Mouse (Mus musculus): ENCODE data around the gene Mia2. TPM values are rescaled to one million over a fixed set of nuclear protein-coding genes. Genes with fewer than 3 reads are reported as not detected.

Gene Mia2
- polyA plus RNA-seq, 1 experiment from 2014 or later: 28.5 TPM

DNA sequence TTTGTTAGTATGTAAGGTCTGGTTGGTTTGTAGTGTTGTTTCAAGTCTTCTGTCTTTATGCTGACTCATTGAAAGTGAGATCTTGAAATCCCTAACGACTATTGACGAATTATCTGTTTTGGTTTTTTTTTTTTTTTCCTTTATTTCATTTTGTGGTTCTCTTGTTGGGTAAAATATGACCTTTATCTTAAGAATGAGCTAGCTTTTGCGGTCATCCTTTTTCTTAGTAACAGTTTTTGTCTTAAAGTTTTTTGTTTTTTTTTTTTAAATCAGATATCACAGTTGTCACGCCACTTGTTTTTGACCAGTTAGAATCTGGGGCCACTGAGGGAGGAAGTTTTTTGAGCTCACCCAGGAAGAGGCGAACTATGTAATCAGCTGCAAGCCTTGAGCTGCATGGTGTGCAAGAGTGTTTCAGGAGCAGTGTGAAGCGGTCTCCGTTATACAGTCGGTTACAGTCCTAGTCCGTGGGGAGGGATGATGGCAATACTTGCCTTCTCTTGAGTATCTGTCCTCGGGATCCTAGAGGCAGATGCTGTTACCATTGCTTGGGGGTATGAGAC, 37.9 kb downstream of the Mia2 start:
- no peak for ATAC-seq
- H3K4me1 ChIP-seq (ENCODE audit: control insufficient read depth, insufficient read depth, low read length): peaks cover 21% of the 10 kb centered on the region
- no peak overlapping the region for H3K9ac ChIP-seq (ENCODE audit: low read depth, low read length)
- no peak overlapping the region for H3K4me2 ChIP-seq (ENCODE audit: low read length)
- H3K27ac ChIP-seq (ENCODE audit: low read length): no peak overlapping the region
- no peak overlapping the region for H3K4me3 ChIP-seq (ENCODE audit: low read depth, low read length)
- 0 out of 2 replicates have a peak, but pooled peaks cover 3% of the 10 kb centered on the region for H3K36me3 ChIP-seq (ENCODE audit: control insufficient read depth, insufficient read depth, low read length)
- H3K9me3 ChIP-seq (replicated peaks; ENCODE audit: control insufficient read depth, low read length, poor library complexity, severe bottlenecking): no peaks in the 10 kb centered on the region
- no peaks in the 10 kb centered on the region for H3K27me3 ChIP-seq (ENCODE audit: control insufficient read depth, insufficient read depth, low read depth, low read length)
- WGBS: 96% methylated on average over 10 of the region's 10 CpGs

- H3K27me3 ChIP-seq (ENCODE audit: control insufficient read depth, insufficient read depth, low read depth, low read length): no peaks in the 10 kb centered on the region
- 93% methylated on average over 4 of the region's 4 CpGs for WGBS
- no peak overlapping the region for H3K27ac ChIP-seq (ENCODE audit: low read length)
- no peak overlapping the region for H3K9ac ChIP-seq (ENCODE audit: low read depth, low read length)
- H3K4me1 ChIP-seq (ENCODE audit: control insufficient read depth, insufficient read depth, low read length): peaks cover 17% of the 10 kb centered on the region
- H3K4me3 ChIP-seq (ENCODE audit: low read depth, low read length): no peak overlapping the region
- no peak for ATAC-seq
- no peaks in the 10 kb centered on the region for H3K9me3 ChIP-seq (replicated peaks; ENCODE audit: control insufficient read depth, low read length, poor library complexity, severe bottlenecking)
- H3K4me2 ChIP-seq (ENCODE audit: low read length): no peak overlapping the region
- H3K36me3 ChIP-seq (ENCODE audit: control insufficient read depth, insufficient read depth, low read length): peaks cover 3% of the 10 kb centered on the region; the same call in 1 of the 2 replicates
Measured at GRCm38 (mm10) chr12:59135096-59135495, 39.5 kb downstream of the Mia2 start.

- no peak overlapping the region for H3K4me3 ChIP-seq (ENCODE audit: low read depth, low read length)
- no peak overlapping the region for H3K9ac ChIP-seq (ENCODE audit: low read depth, low read length)
- no peak overlapping the region for H3K27ac ChIP-seq (ENCODE audit: low read length)
- no peaks in the 10 kb centered on the region for H3K9me3 ChIP-seq (replicated peaks; ENCODE audit: control insufficient read depth, low read length, poor library complexity, severe bottlenecking)
- H3K4me1 ChIP-seq (ENCODE audit: control insufficient read depth, insufficient read depth, low read length): peaks cover 13% of the 10 kb centered on the region
- H3K4me2 ChIP-seq (ENCODE audit: low read length): no peak overlapping the region
- 97% methylated on average over 13 of the region's 13 CpGs for WGBS
- no peak for ATAC-seq
- H3K36me3 ChIP-seq (ENCODE audit: control insufficient read depth, insufficient read depth, low read length): peaks cover 3% of the 10 kb centered on the region; the same call in 1 of the 2 replicates
- H3K27me3 ChIP-seq (ENCODE audit: control insufficient read depth, insufficient read depth, low read depth, low read length): no peaks in the 10 kb centered on the region
Measured at GRCm38 (mm10) chr12:59135533-59136300, 40.1 kb downstream of the Mia2 start.

GRCm38 (mm10) chr12:59137031-59137430, 41.4 kb downstream of the Mia2 start:
- peaks cover 8% of the 10 kb centered on the region for H3K36me3 ChIP-seq (ENCODE audit: control insufficient read depth, insufficient read depth, low read length)
- H3K4me2 ChIP-seq (ENCODE audit: low read length): no peak overlapping the region
- no peak overlapping the region for H3K4me3 ChIP-seq (ENCODE audit: low read depth, low read length)
- no peak for ATAC-seq
- H3K27me3 ChIP-seq (ENCODE audit: control insufficient read depth, insufficient read depth, low read depth, low read length): no peaks in the 10 kb centered on the region
- H3K27ac ChIP-seq (ENCODE audit: low read length): no peak overlapping the region
- no peak overlapping the region for H3K9ac ChIP-seq (ENCODE audit: low read depth, low read length)
- no peaks in the 10 kb centered on the region for H3K9me3 ChIP-seq (replicated peaks; ENCODE audit: control insufficient read depth, low read length, poor library complexity, severe bottlenecking)
- H3K4me1 ChIP-seq (ENCODE audit: control insufficient read depth, insufficient read depth, low read length): peaks cover 13% of the 10 kb centered on the region
- 73% methylated on average over 6 of the region's 6 CpGs for WGBS

- no peak overlapping the region for H3K4me3 ChIP-seq (ENCODE audit: low read depth, low read length)
- H3K9me3 ChIP-seq (replicated peaks; ENCODE audit: control insufficient read depth, low read length, poor library complexity, severe bottlenecking): no peaks in the 10 kb centered on the region
- H3K27ac ChIP-seq (ENCODE audit: low read length): no peak overlapping the region
- no peaks in the 10 kb centered on the region for H3K27me3 ChIP-seq (ENCODE audit: control insufficient read depth, insufficient read depth, low read depth, low read length)
- H3K9ac ChIP-seq (ENCODE audit: low read depth, low read length): no peak overlapping the region
- no peak for ATAC-seq
- H3K4me2 ChIP-seq (ENCODE audit: low read length): no peak overlapping the region
- WGBS: 84% methylated on average over 2 of the region's 2 CpGs
- no peaks in the 10 kb centered on the region for H3K4me1 ChIP-seq (ENCODE audit: control insufficient read depth, insufficient read depth, low read length)
- H3K36me3 ChIP-seq (ENCODE audit: control insufficient read depth, insufficient read depth, low read length): peaks cover 8% of the 10 kb centered on the region
Measured at GRCm38 (mm10) chr12:59139372-59139771, 43.8 kb downstream of the Mia2 start.

DNA sequence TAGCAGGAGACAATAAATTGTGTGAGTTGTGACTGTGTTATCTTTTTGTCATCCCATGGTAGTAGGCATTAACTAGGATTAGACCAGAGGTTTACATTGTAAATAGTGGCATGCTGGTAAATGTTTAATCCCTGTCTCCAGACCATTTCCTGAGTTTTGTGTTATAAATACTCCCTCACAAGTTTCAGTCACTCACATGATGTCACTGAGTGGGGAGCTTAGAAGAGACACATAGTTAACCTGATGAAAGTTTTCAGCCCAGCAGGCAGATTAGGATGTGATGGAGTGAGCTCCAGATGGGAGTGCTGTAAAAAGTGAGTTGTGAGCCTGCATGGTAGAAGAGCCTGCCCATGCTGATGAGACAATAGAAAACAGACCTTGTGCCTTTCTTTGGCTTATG, 49.5 kb downstream of the Mia2 start:
- H3K4me2 ChIP-seq (ENCODE audit: low read length): no peak overlapping the region
- peaks cover 11% of the 10 kb centered on the region for H3K36me3 ChIP-seq (ENCODE audit: control insufficient read depth, insufficient read depth, low read length)
- no peaks in the 10 kb centered on the region for H3K9me3 ChIP-seq (replicated peaks; ENCODE audit: control insufficient read depth, low read length, poor library complexity, severe bottlenecking)
- no peak overlapping the region for H3K27ac ChIP-seq (ENCODE audit: low read length)
- no peak overlapping the region for H3K9ac ChIP-seq (ENCODE audit: low read depth, low read length)
- H3K27me3 ChIP-seq (ENCODE audit: control insufficient read depth, insufficient read depth, low read depth, low read length): no peaks in the 10 kb centered on the region
- no peaks in the 10 kb centered on the region for H3K4me1 ChIP-seq (ENCODE audit: control insufficient read depth, insufficient read depth, low read length)
- no peak overlapping the region for H3K4me3 ChIP-seq (ENCODE audit: low read depth, low read length)
- no peak for ATAC-seq

DNA sequence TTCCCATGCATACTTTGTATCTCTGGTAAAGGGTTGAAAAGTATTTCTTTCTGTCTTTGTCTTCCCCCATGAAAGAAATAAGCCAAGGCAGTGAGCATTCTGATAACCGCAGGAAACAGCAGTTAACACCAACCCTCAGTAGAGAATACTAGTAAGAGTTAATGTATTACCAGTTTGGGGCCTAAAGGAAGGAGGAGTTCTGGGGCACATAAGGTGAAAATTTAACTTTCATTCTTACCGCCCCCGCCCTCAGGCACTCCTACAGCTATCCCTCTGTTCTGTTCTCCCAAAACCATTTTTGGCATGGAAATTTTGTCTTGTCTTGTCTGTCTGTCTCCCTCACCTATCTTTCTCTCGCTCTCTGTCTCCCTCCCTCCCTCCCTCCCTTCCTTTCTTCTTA, 54.1 kb downstream of the Mia2 start:
- ATAC-seq: no peak
- no peak overlapping the region for H3K27ac ChIP-seq (ENCODE audit: low read length)
- 95% methylated on average over 4 of the region's 4 CpGs for WGBS
- no peak overlapping the region for H3K4me2 ChIP-seq (ENCODE audit: low read length)
- H3K4me1 ChIP-seq (ENCODE audit: control insufficient read depth, insufficient read depth, low read length): no peaks in the 10 kb centered on the region
- no peaks in the 10 kb centered on the region for H3K27me3 ChIP-seq (ENCODE audit: control insufficient read depth, insufficient read depth, low read depth, low read length)
- H3K9me3 ChIP-seq (replicated peaks; ENCODE audit: control insufficient read depth, low read length, poor library complexity, severe bottlenecking): no peaks in the 10 kb centered on the region
- H3K36me3 ChIP-seq (ENCODE audit: control insufficient read depth, insufficient read depth, low read length): peaks cover 15% of the 10 kb centered on the region
- H3K4me3 ChIP-seq (ENCODE audit: low read depth, low read length): no peak overlapping the region
- H3K9ac ChIP-seq (ENCODE audit: low read depth, low read length): no peak overlapping the region

- no peak for ATAC-seq
- 60% methylated on average over 2 of the region's 2 CpGs for WGBS
- no peaks in the 10 kb centered on the region for H3K4me1 ChIP-seq (ENCODE audit: control insufficient read depth, insufficient read depth, low read length)
- H3K9ac ChIP-seq (ENCODE audit: low read depth, low read length): no peak overlapping the region
- no peaks in the 10 kb centered on the region for H3K27me3 ChIP-seq (ENCODE audit: control insufficient read depth, insufficient read depth, low read depth, low read length)
- H3K27ac ChIP-seq (ENCODE audit: low read length): no peak overlapping the region
- no peak overlapping the region for H3K4me2 ChIP-seq (ENCODE audit: low read length)
- no peaks in the 10 kb centered on the region for H3K9me3 ChIP-seq (replicated peaks; ENCODE audit: control insufficient read depth, low read length, poor library complexity, severe bottlenecking)
- no peak overlapping the region for H3K4me3 ChIP-seq (ENCODE audit: low read depth, low read length)
- peaks cover 23% of the 10 kb centered on the region for H3K36me3 ChIP-seq (ENCODE audit: control insufficient read depth, insufficient read depth, low read length)
Measured at GRCm38 (mm10) chr12:59161091-59161490, 65.5 kb downstream of the Mia2 start.

DNA sequence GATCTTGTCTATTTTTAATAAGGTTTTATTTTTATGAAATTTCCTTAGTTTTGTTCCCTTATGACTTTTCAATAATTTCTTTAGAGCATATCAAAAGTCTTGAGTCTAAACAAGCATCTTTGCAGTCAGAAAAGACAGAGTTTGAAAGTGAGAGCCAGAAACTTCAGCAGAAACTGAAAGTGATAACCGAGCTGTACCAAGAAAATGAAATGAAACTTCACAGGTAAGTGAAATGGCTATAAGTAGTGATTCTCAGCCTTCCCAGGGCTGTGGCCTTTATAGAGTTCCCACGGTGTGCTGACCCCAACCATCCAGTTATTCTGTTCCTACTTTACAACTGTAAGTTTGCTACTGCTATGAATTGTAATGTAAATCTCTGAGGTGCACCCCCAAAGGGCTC, 67.2 kb downstream of the Mia2 start:
- Histone ChIP-seq H3K36me3 (ENCODE audit: control insufficient read depth, insufficient read depth, low read length) (peaks cover 18% of the 10 kb centered on the region; the same call in 1 of the 2 replicates), H3K4me2 (ENCODE audit: low read length) (no peak overlapping the region), H3K27me3 (ENCODE audit: control insufficient read depth, insufficient read depth, low read depth, low read length) (no peaks in the 10 kb centered on the region), H3K9me3 (replicated peaks; ENCODE audit: control insufficient read depth, low read length, poor library complexity, severe bottlenecking) (no peaks in the 10 kb centered on the region), H3K9ac (ENCODE audit: low read depth, low read length) (no peak overlapping the region), H3K27ac (ENCODE audit: low read length) (no peak overlapping the region), H3K4me3 (ENCODE audit: low read depth, low read length) (no peak overlapping the region), H3K4me1 (ENCODE audit: control insufficient read depth, insufficient read depth, low read length) (no peaks in the 10 kb centered on the region)
- ATAC-seq: no peak
- WGBS: 97% methylated on average over 2 of the region's 2 CpGs
